Mouse (Mus musculus) adrenal gland, adult 2 months (tissue): ENCODE data around the gene Cryba1. TPM values are rescaled to one million over a fixed set of nuclear protein-coding genes. Genes with fewer than 3 reads are reported as not detected.
A peak's percentile ranks its signal among the peaks of the same experiment; 100 is the strongest.
"Not testable (repeated sequence)": the region's sequence is repeated elsewhere in the genome, so short reads cannot be mapped to it uniquely, and the experiment has no call there.

Source experiments
- DNase-seq: peaks from one replicate; pipeline ENCODE4 v3.0.0; 2021
- long read RNA-seq: library from polyadenylated mRNA; stranded (forward); transcript quantifications from one replicate; pipeline ENCODE4 v2.0.0, GENCODE M21; 2021
- polyA plus RNA-seq: library from polyadenylated mRNA; depleted of rRNA; stranded (reverse); fragments of >200 nt; gene quantifications from 2 replicates; pipeline ENCODE4 v1.2.3, GENCODE M21; 2012; rRNA removed
- total RNA-seq, 2 experiments: library from RNA; stranded (reverse); gene quantifications; 2 replicates each; pipeline ENCODE4 v1.2.3; 2021

The Cryba1 gene
- total RNA-seq (not detected), polyA plus RNA-seq (not detected in 2 replicates)
- long read RNA-seq = 0 reads

DNA sequence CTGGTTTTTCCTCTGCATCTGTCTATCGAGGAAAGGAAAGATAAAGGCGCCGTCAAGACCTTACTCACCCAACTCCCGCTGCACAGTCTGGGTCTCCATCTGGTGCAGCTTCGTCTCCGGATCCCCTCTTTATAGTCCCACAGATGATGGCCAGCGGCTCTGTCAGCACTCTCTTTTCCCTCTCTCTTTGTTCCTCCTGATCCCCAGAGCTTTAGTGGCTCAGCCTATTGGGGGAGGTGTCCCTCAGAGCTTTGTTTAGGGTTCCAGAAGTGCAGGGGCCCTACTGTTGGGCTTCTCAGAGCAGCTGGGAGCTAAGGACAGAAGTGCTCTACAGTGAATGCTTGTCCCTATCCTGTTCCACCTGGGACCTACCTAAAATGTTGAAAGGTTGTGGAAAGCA, at the start of gene Cryba1:
TSS of gene Cryba1 (minus strand) at position 101 of the 400 bp plus-strand sequence.
- no peak for DNase-seq

DNA sequence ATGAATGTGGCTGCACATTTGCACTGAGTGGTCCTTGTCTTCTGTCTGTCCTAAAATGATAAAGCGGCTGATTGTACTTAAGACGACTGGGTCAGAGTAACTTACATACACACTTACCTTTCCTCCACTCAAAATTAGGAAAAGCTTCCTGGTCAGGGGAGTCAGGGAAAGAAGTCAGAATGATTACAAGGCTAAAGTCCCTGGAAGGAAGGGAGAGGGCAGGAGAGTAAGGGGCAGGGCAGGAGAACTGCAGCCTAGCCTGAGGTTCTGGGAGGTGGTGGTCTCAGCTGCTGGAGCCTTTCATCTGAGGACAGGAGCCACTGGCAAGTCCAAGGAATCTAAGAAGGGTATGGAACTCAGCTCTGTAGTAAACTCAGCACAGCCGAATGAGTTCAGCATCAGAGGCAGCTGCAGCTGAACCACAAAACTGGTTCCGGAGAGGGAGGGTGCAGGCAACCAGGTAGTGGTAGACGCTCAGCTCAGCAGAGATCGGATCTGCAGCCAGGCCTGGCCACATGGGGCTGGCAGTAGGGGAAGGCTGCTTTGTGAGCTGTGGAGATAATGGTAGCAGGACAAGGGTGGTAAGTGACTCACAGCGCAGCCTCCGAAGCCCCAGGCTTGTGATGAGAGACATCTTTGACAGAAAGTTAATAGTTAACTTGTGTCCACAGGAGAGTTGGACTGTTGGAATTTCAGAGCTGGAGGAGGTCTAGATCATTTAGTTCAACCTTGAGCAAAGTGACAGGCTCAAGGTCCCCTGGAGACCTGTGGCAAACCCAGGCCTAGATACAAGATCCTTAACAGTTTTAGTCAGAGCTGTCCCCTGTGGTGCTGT, 47.0 kb upstream of the Cryba1 start:
- DNase-seq = peak; percentile 46

DNA sequence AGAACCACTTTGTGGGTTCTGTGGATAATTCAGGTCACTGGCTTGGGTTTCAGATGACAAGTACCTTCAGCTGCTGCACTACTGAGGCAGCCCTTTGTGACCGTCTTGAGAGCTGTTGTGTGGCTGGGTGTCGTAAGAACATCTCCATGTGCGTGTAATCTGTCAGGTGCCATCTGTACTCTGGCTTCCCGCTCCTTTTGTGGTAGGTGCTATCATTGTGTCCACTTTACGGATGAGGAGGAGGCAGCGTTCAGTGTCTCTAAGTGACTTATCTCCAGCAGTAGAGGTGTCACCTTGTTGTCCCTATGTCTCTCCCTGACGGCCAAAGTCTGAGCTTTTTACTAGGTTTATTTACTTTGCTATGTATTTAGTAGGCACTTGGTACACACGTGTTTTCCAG, 45.3 kb upstream of the Cryba1 start:
- DNase-seq = no peak

DNA sequence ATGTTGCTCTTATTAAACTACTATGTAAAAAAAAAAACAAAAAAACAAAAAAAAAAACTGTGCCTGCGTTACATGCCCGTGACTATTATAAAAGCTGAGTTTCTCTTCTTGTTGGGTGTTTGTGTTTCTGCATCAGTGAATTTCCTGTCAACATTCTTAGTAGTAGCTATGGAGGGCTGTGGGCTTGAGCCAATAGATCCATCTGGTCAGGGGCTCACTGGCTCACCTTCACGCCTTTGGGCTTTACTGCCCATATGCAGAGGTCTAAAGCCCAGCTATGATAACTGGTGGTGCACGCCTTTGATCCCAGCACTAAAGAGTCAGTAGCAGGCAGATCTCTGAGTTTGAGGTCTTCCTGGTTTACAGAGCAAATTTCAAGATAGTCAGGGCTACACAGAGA, 44.4 kb upstream of the Cryba1 start:
- DNase-seq = no peak

DNA sequence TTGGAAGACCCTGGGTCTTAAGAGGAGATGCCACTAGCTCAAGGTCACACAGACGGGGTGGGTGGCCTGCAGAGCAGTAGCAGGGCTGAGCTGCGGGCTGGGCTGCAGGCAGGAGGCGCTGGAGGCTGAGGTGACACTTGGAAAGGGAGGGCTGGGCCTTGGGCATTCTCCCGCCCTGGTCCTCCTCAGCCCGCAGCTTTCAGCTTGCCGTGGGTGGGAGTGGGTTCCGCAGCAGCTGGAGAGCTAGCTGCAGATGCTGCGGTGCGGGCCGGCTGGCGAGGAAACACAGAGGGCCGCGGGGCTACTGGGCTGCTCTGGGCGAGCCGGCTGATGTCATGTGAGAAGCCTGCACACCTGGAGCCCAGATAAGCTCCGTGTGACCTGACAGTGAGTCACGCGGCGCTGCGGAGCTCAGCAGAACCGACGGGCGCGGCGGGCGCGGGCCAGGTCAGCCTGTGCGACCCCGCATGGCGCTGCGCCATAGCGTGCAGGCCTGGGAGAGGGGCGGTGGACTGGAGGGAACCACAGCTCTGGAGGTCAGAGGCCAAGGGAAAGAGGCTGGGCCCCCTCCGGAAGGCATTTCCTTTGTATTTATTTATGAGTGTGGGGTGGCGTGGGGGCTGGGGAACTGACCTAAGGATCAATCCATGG, 41.4 kb upstream of the Cryba1 start:
- DNase-seq = peak; percentile 77

DNA sequence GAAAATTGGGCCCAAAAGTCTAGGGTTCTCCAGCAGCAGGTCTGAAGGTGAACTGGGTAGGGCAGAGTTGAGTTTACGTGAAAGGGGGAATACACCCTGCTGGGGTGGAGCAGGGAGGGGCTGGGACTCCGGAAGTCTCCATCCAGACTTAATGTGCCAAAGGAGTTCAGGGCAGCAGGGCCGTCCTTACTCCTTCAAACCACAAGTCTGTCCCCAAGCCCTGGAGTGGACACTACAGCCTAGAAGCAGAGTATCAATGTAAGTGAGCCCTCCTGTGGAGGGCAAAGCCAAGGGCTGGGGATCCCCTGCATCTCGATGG, 40.3 kb upstream of the Cryba1 start:
- DNase-seq = no peak

DNA sequence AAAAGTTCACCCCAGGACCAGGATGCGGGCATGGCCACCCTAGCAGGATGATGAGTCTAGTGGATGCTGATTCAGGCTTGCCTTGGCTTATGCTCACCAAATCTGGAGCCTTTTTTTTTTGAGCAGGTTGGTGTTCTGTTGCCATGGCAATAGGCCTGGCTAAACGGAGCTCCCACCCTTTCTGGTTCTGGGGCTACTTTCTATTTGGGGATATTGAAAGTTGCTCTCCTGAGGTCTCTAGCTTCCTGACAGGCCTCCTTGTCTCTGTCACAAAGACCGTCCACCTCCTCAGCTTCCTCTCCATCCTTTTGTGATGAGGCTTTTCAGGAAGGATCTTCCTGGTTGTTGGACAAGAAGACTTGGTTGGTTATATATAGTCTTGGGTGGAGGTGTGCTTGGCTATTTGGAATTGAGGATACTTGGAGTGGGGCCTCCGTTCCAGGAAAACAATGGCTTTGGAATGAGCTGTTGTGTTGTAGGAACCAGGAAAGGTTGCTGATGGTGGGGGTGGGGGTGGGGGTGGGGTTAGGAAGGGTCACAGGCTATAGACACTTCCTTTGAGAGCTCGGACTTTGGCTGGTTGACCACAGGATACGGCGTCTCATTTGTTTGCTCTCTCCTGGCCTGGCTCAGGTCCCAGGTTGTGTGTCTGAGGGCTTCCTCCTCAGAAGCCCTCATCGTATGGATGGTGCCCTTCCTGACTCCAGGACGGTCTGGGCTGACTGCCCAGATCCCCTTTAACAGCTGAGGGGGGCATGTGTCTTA, 39.8 kb upstream of the Cryba1 start:
- peak; percentile 56 for DNase-seq

DNA sequence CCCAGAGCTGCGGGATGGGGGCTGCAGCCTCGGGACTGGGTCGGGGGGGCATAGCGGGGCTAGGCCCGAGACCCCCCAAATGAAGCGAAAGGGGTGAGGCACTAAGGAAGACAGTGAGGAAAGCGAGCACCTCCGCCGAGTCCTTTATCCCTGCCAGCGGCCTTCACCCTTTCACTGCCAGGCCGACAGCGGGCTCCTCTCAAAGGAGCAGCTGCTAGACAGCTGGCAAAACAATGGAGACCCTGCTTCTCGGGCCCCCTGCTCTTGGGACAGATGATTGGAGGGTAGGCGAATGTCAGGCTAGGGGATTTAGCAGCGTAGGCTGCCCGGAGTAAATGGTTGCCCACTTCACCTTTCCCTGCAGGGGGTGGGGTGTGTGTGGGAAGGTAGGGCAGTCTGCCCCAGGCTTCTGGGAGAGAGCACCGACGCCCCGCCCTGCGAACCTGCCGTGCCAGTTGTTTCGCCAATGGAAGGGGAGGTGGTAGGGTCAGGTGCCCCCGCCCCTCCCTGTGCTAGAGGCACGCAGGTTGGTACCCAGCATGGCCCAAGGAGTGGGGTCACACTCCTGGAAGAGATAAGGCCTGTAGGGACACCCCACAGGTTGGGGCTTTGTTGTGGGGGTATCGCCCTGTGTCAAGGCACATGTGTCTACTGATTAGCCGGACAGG, 38.7 kb upstream of the Cryba1 start:
- DNase-seq = peak; percentile 69

DNA sequence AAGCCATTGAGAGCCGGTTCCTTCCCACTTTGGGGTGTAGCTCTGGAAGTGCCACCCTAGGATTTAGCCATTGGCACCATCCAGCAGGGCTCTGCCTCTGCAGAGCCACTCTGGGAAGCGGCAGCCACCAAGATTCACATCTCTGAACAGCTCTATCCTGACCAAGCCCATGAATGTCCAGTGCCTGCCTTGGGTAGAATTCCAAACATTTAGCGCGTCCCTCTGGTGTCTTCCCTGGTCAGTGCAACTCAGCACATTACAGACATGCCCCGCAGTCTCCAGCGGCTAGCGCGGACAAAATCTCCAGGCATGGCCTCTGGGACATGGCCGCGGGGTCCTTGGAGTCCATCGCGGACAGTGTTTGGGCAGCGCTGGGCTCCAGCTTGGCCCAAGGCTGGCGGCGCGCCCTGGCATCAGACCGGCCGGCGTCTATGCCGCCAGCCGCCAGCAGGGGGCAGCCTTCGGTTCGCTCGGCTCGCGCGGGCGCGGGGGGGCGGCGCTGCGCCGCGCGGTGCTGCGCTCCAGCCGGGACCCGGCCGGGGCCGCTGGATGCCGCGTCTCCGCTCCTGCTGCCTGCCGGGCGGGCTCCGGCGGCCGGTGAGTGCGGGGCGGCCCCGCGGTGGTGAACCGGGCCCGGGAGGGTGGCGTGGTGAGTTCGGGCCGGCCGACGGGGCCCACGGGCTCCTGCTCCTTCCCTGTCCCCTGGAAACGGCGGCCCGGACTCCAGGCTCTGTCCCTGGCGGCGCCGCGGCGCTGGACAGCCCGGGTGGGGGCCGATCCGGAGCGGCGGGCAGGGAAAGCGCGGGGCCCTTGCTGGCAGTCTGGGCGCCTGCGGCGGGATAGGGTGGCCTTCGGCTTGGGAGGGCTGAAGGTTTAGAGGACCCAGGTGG, 37.9 kb upstream of the Cryba1 start, which contains the start of gene Myo18a:
TSS of gene Myo18a (plus strand) at position 464 of the 890 bp plus-strand sequence.
- peak; percentile 93 for DNase-seq

DNA sequence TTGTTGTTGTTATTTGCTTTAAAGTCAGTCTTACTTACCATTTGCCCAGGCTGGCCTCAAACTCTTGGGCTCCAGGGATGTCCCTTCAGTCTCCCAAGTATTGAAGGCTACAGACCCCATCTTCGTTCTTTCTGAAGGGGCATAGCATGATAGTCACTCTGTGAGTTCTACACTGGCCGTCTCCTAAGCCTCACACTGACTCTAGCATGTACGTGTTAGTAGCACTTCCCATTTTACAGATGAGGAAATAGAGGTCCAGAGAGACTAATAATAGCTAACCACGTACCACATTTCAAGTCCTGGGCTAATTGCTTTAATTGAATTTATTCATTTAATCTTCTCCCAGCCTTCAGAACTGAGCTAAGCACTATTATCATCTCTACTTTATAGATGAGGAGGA, 34.9 kb upstream of the Cryba1 start:
- DNase-seq = no peak

DNA sequence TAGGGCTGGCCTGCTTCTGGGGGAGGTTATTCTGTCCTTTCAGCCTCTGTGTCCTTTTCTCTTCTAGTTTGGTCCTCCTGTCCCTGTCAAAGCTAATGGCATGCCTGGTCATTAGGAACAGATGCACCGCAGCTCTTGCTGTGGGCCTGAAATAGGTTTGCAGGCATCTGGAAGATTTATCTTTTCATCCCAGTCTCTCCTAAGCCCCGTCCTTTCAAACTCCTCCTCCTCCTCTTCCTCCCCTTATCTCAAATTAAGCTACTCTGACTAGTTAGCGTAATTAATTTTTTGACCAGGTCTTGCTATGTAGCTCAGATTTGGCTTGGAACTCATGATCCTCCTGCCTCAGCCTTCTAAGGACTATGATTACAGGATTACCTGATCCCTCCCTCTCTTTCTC, 28.4 kb upstream of the Cryba1 start:
- no peak for DNase-seq

DNA sequence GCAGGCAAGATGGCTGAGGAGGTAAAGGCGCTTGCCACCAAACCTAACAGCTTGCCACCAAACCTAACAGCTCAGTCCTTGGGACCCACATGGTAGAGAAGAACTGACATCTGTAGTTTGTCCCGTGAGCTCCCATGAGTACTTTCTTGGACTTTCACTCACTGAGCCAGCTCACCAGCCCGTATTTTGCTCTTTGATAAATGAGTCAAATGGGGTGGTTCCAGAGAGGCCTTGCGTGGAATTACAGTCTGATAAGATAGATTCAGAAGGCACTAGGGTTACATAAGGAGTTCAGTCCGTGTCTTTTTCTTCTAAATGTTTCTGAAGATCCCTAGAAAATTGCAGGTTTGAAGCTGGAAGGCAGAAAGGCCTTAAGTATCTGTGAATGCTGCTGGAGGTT, 27.4 kb upstream of the Cryba1 start:
- DNase-seq = peak; percentile 42

DNA sequence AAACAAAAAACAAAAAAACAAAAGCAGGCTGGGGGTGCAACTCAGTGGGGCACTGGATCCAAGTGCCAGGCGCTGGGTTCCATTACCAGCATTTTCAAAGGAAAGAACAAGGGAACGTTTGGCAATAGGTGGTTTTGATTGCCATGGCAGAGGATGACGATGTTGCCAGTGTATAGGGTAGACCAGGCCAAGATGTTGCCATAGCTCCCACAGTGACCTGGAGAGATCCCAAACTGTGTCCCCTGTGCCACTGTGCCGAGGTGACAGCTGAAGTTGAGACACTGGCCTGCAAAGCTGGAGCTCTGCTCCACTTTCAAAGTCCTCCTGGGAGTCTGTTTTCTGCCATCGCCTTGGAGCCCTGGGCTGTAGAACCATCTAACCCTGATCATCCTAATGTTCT, 23.9 kb upstream of the Cryba1 start:
- no peak for DNase-seq

DNA sequence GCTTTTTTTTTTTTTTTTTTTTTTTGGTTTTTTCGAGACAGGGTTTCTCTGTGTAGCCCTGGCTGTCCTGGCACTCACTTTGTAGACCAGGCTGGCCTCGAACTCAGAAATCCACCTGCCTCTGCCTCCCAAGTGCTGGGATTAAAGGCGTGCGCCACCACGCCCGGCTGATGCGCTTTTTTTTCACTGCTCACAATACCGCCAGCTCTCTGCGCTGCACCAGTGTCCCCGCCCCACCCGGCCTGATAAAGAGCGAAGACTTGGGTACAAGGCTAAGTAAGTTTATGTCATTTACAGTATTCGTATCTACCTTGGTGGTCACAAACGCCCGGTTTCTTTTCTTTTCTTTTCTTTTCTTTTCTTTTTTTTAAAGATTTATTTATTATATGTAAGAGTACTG, 22.0 kb upstream of the Cryba1 start:
- DNase-seq = not testable (repeated sequence)

DNA sequence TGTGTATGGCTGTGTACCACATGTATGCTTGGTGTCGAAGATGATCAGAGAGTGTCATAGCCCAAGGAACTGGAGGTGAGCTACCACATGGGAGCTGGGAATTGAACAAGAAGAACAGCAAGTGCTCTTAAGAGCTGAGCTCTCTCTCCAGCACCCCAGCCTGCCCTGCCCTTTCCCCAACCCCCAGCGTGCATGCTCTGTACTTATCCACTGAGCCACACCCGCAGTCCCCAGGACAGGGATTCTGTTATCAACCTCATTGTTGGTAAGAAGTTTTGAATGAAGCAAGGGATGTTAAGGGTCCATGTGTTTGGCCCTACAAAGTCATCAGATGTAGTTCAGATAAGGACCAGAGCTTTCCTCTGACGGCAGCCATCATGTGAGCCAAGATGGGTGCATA, 21.6 kb upstream of the Cryba1 start:
- no peak for DNase-seq

DNA sequence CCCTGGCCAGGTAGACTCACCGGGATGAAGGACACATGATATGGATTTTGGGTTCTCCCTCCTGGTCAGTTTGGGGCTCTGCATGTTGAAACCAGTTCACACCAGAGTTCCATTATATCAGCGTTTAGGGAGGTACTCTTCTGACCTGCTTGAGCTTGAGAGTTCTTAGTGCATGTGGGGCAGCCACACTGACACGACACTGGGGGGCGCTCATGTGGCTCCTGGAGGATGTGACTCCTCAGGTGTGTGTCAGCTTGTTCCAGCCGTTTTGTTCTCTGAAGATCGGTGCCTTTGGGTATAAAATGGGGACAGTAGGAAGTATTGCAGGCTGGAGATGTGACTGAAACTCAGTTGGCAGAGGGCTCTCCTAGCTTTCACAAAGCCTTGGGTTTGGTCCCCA, 18.9 kb upstream of the Cryba1 start:
- DNase-seq = peak; percentile 54

DNA sequence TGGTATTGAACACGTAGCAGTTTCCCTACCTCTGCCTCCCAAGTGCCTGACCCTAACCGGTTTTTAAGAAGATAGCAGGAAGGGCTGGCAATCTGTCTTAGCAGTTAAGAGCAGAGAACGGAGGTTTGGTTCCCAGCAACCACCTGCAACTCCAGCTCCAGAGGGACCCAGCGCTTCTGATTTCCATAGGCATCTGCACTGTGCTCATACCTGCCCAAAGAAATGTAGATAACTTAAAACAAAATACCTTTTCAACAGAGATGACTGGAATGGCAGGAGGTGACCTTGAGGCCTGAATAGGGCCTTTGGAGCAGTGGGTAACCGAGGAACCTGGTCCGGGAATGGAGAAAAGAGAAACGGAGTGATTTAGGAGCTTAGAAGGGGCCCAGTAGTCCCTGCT, 13.5 kb upstream of the Cryba1 start:
- no peak for DNase-seq

DNA sequence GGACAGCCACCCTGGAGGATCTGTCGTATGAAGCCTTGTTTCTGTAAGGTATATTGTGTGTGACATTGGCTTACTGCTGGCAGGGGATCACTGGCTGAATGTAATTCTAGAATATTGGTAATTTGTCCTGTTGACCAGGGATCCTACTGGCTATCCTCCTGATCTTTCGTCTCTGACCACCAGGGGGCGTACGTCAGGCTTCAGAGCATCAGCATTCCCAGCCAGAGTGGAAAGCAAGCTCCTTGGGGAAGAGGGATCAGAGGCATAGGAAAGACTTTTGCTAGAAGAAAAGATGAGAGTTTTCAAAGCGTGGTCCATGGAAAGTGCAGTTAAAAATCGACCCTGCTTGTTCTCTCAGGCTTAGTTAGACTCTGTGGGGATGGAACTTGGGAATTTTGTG, 12.2 kb upstream of the Cryba1 start:
- peak; percentile 86 for DNase-seq

DNA sequence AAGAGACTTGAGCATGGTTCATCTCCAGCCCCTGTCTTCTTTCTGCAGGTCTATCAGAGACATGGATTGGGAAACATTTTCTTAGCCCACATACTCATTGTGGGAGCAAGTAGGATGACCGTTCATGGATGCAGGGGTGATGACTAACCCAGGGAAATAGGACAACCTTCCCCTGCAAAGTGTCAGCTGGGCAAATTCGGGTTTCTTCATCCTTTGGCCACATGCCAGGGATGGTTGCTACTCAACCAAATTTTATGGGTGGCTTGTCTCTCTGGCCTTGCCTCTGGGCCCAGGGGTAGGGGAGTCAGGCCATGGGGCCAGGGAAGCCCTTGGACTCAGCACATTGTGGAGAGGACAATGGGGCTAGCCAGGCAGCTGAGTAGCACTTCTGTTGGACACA, 3.5 kb upstream of the Cryba1 start:
- DNase-seq = peak; percentile 87

DNA sequence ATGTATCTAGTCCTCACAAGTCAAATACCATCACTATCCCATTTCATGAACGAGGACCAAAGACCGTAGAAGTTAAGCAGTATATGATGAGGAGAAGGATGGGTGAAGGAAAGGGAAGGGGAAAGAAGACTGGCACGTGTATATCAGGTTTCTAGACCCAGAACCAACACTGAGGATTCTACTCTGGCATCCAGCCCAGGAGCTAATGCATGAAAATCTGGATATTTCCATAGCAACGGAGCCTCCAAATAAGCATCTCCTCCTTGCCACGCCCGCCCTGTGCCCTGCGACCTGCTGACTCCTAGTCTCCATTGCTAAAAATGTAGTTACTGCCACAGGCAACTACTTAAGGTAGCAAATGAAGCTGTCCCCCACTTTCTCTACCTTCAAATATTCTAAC, 317 bp downstream of the Cryba1 start:
- DNase-seq = no peak

DNA sequence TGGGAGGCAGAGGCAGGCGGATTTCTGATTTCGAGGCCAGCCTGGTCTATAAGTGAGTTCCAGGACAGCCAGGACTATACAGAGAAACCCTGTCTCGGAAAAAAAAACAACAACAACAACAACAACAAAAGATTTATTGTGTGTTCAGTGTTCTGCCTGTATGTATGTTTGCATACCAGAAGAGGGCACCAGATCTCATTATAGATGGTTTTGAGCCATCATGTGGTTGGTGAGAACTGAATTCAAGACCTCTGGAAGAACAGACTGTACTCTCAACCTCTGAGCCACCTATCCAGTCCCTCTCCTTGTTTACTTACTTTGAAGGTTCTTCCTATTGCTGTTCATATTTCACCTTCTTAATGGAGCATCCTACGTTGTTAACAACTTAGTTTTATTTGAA, 3.7 kb downstream of the Cryba1 start:
- no peak for DNase-seq
